Mouse (Mus musculus) megakaryocyte-erythroid progenitor cell, adult 5-6 weeks (primary cell): ENCODE measurements around the gene Clptm1l. TPM values are rescaled to one million over a fixed set of nuclear protein-coding genes. Genes with fewer than 3 reads are reported as not detected.

Experiments used
- ATAC-seq: replicated peaks from 2 replicates; pipeline ENCODE4 v1.8.0; 2016; ENCODE audit warnings: mild to moderate bottlenecking, inconsistent platforms; ENCODE audit not compliant: severe bottlenecking, poor library complexity, low FRiP score, low TSS enrichment
- total RNA-seq, 2 experiments: library from RNA; stranded (forward) in 1 of 2; stranded (reverse) in 1 of 2; fragments of 200-1000, 215-1000 nt in 1 of 2; fragments of >200 nt in 1 of 2; fragmentation: Nextera tagmentation in 1 of 2; gene quantifications; 2 replicates each; pipeline ENCODE4 v1.2.3; 2014 to 2017

Clptm1l gene
- total RNA-seq, 2 experiments from 2014 or later, result 87.6 to 134 TPM

DNA sequence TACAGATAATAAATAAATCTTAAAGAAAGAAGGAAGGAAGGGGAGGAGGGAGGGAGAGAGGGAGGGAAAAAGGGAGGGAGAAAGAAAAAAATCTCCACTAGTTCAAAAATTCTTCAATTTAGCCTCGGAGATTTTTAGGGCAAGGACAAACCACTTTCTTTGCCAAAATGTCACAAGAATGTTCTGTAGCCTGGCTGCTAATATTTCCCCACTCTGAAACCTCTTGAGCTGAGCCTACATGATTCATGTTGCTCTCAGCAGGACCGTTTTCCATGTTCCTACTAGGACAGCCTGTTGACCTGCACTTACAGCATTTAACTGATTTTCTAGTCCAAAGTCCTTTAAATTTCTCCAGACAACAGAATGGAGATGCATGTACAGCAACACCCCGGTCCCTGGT lies 51.2 kb downstream of the Clptm1l start:
- no peak for ATAC-seq

GRCm38 (mm10) chr13:73658953-73659352 lies 55.1 kb downstream of the Clptm1l start:
- ATAC-seq, result no peak

GRCm38 (mm10) chr13:73660163-73660695 lies 56.4 kb downstream of the Clptm1l start:
- no peak for ATAC-seq

Other genes starting within 250 kb of the Clptm1l start
- 46.7 and 50.6 TPM in 2 replicates for gene Lpcat1, start 136.8 kb upstream of the Clptm1l start, total RNA-seq (2014; fragmentation: Nextera tagmentation)
- gene Lpcat1, start 136.8 kb upstream of the Clptm1l start, total RNA-seq (2017), result 19.3 and 32.4 TPM in 2 replicates
- not detected in 2 replicates for gene Slc6a3, start 67.3 kb upstream of the Clptm1l start, total RNA-seq (2014; fragmentation: Nextera tagmentation)
- gene Slc6a3, start 67.3 kb upstream of the Clptm1l start, total RNA-seq (2017), result not detected in 2 replicates
- gene Tert, start 22.9 kb downstream of the Clptm1l start, total RNA-seq (2014; fragmentation: Nextera tagmentation), result 3.2 TPM in 1 of 2 replicates, not detected in the other
- 0.53 and 6.0 TPM in 2 replicates for gene Tert, start 22.9 kb downstream of the Clptm1l start, total RNA-seq (2017)
- not detected in 2 replicates for gene Slc6a18, start 74.0 kb downstream of the Clptm1l start, total RNA-seq (2014; fragmentation: Nextera tagmentation)
- gene Slc6a18, start 74.0 kb downstream of the Clptm1l start, total RNA-seq (2017), result not detected in 2 replicates
- gene Slc6a19, start 100.9 kb downstream of the Clptm1l start, total RNA-seq (2014; fragmentation: Nextera tagmentation), result 2.0 and 5.1 TPM in 2 replicates
- not detected in 2 replicates for gene Slc6a19, start 100.9 kb downstream of the Clptm1l start, total RNA-seq (2017)
- gene Slc12a7, start 129.1 kb downstream of the Clptm1l start, total RNA-seq (2014; fragmentation: Nextera tagmentation), result 13.3 and 15.4 TPM in 2 replicates
- 2.2 and 3.5 TPM in 2 replicates for gene Slc12a7, start 129.1 kb downstream of the Clptm1l start, total RNA-seq (2017)
- gene Nkd2, start 243.6 kb downstream of the Clptm1l start, total RNA-seq (2014; fragmentation: Nextera tagmentation), result not detected in 2 replicates
- gene Nkd2, start 243.6 kb downstream of the Clptm1l start, total RNA-seq (2017), result not detected in 2 replicates